Mouse (Mus musculus) heart, postnatal 0 days (tissue): Measurements from ENCODE around the gene Ptprz1. TPM values are rescaled to one million over a fixed set of nuclear protein-coding genes. Genes with fewer than 3 reads are reported as not detected.

Source experiments
- ATAC-seq: fragments of 200-750 bp; cut with Nextera tagmentation; 2 replicates; pipeline ENCODE4 v1.8.0; 2017; ENCODE audit warnings: low read depth, moderate number of reproducible peaks, moderate library complexity; ENCODE audit not compliant: insufficient read depth
- DNase-seq: peaks from one replicate; pipeline ENCODE4 v3.0.0-alpha.2; 2016; ENCODE audit warnings: low spot score
- H3K27ac ChIP-seq: fragments of 300-500 bp; sonication (generic); 2 replicates; pipeline ENCODE4 v1.5.1; 2014; ENCODE audit warnings: low read depth, mild to moderate bottlenecking
- H3K27me3 ChIP-seq: fragments of 300-500 bp; sonication (generic); 2 replicates; pipeline ENCODE4 v1.6.1; 2014; ENCODE audit warnings: low read length, mixed read lengths; ENCODE audit not compliant: control insufficient read depth, insufficient read depth
- H3K36me3 ChIP-seq: fragments of 300-500 bp; sonication (generic); replicated peaks from 2 replicates; pipeline ENCODE4 v1.6.1; 2014; ENCODE audit warnings: low read length, mixed read lengths; ENCODE audit not compliant: control insufficient read depth, insufficient read depth
- H3K4me1 ChIP-seq: fragments of 300-500 bp; sonication (generic); 2 replicates; pipeline ENCODE4 v1.6.1; 2014; ENCODE audit warnings: antibody characterized with exemption; ENCODE audit not compliant: control insufficient read depth, insufficient read depth
- H3K4me2 ChIP-seq: fragments of 300-500 bp; sonication (generic); 2 replicates; pipeline ENCODE4 v1.6.1; 2014; ENCODE audit warnings: low read depth, mild to moderate bottlenecking, low read length, moderate library complexity
- H3K4me3 ChIP-seq: fragments of 300-500 bp; sonication (generic); 2 replicates; pipeline ENCODE4 v1.5.1; 2014; ENCODE audit warnings: low read depth, low read length
- H3K9ac ChIP-seq: fragments of 300-500 bp; sonication (generic); replicated peaks from 2 replicates; pipeline ENCODE4 v1.6.1; 2014; ENCODE audit warnings: low read depth, low read length, mixed read lengths
- H3K9me3 ChIP-seq: fragments of 300-500 bp; sonication (generic); replicated peaks from 2 replicates; pipeline ENCODE4 v1.6.1; 2016; ENCODE audit warnings: low read length; ENCODE audit not compliant: control insufficient read depth
- CTCF ChIP-seq: IDR thresholded peaks from 2 replicates; pipeline ENCODE4 v1.5.1; 2016; ENCODE audit warnings: antibody characterized with exemption, control low read depth, low read depth
- EP300 ChIP-seq: IDR thresholded peaks from 2 replicates; pipeline ENCODE4 v1.6.1; 2016; ENCODE audit warnings: antibody characterized with exemption, low read depth
- whole genome bisulfite sequencing: fragments of 180-500 bp; shearing (Covaris S2); extraction: QIAGEN DNeasy Blood & Tissue Kit; methylation state at CpG from one replicate; pipeline ENCODE4 v1.1.7; 2014; 5-methylcytosine and 5-hydroxymethylcytosine counted together
- polyA plus RNA-seq: library from polyadenylated mRNA; unstranded; fragments of >200 nt; fragmentation: Nextera tagmentation; extraction: Ambion mirVana; gene quantifications from 2 replicates; pipeline ENCODE4 v1.2.1, GENCODE M21; 2015
- total RNA-seq: library from RNA; depleted of rRNA; stranded (reverse); fragments of >200 nt; gene quantifications from 2 replicates; pipeline ENCODE4 v1.2.3, GENCODE M21; 2014; ENCODE audit warnings: low replicate concordance

The Ptprz1 gene
- total and polyA plus RNA-seq, 2 experiments from 2014 or later: 0.55 to 1.8 TPM

DNA sequence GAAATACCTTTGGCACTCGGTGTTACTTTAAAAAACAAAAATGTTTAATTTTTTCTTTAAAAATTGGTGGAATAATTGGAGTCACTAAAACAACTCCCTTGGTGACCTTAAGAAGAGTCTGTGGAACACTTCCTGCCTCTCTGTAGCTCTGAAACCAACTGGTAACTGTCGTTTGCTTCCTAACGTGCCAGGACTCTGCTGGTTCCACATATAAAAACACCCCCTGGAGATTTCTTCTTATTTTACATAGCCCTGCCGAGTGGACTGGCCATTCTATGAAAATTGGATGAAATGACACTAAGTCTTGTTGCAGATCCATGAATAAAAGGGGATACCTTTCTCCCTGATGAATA, 34.6 kb downstream of the Ptprz1 start:
- WGBS: 47% methylated on average over 4 of the region's 4 CpGs

DNA sequence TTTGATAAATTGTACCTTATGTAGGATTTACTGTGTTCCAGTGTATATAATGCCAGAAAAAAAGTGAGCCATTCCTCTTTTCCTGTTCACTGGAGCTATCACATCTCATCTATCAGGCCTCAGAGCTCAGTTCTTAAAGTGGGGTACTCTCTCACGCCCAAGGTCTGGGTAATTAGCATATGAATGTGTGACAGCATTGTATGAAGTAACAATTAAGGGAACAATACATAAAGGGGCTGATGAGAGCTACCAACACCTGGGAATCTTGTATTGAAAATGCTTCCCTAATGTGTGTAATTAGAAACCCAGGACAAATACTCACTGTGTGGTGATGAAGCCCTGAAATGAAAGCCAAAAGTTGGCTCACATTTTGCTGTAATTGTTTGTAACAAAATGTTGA, 47.6 kb downstream of the Ptprz1 start:
- no peak for TF ChIP-seq EP300
- TF ChIP-seq CTCF: no peak
- Histone ChIP-seq H3K27me3 (no peaks in the 10 kb centered on the region), H3K4me2 (no peak overlapping the region), H3K9me3 (no peaks in the 10 kb centered on the region), H3K9ac (no peak overlapping the region), H3K4me3 (no peak overlapping the region), H3K36me3 (no peaks in the 10 kb centered on the region), H3K4me1 (no peaks in the 10 kb centered on the region), H3K27ac (no peak overlapping the region)
- ATAC-seq: no peak
- 28% methylated on average over 1 of the region's 1 CpGs for WGBS
- no peak for DNase-seq

More for the DNA sequence above, 34.6 kb downstream of the Ptprz1 start:
- no peaks in the 10 kb centered on the region for H3K36me3 ChIP-seq
- H3K27ac ChIP-seq: no peak overlapping the region
- no peaks in the 10 kb centered on the region for H3K27me3 ChIP-seq
- DNase-seq (no peak), ATAC-seq (no peak)
- no peak for TF ChIP-seq CTCF
- no peak for TF ChIP-seq EP300
- no peak overlapping the region for H3K9ac ChIP-seq
- H3K4me1 ChIP-seq: no peaks in the 10 kb centered on the region
- no peak overlapping the region for H3K4me3 ChIP-seq
- H3K9me3 ChIP-seq: no peaks in the 10 kb centered on the region
- no peak overlapping the region for H3K4me2 ChIP-seq

DNA sequence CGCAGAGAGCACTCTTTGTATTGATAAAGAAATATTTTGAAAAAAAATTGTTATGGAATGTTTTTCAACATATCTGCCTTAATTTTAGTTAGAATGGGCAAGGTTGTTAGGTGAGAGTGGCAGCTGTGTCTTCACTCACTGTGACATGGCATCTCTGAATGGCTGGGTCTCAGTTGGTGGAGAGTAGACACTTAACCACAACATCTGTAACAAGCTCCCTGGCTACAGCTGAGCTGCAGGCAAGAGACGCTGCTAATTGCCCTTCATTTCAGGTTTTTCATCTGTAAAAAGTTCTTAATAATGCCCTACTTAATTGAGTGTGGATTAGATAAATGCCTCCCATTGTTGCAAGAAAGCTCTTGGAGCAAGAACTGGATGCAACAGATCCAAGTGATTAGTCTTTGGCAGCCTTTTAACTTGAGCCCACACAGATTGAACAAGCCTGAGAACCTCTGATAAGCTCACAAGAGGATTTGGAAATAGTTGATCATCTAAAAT, 57.5 kb downstream of the Ptprz1 start:
- H3K9me3 ChIP-seq: no peaks in the 10 kb centered on the region
- ATAC-seq (no peak), DNase-seq (no peak)
- no peaks in the 10 kb centered on the region for H3K27me3 ChIP-seq
- no peak overlapping the region for H3K4me2 ChIP-seq
- H3K4me3 ChIP-seq: no peak overlapping the region
- H3K4me1 ChIP-seq: no peaks in the 10 kb centered on the region
- H3K9ac ChIP-seq: no peak overlapping the region
- no peaks in the 10 kb centered on the region for H3K36me3 ChIP-seq
- no peak overlapping the region for H3K27ac ChIP-seq
- WGBS: 76% methylated on average over 2 of the region's 2 CpGs
- TF ChIP-seq EP300 (no peak), CTCF (no peak)

DNA sequence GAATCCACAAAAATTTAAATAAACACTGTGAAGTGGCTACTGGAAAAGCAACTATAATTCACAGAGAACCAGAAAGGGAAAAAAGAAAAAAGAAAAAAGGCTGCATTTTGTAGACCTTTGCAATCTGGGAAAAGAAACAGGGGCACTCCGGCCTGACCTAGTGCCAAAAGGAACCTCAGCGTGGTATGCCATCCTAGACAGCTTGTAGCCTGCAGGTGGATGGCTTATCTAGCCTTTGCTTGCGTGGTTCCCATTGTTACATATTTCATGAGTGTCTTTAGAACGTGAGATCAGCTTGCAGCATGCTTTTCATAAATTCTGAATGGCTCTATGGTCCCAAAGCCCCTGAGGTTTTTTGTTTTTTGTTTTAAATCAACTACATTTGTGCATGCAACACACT, 61.8 kb downstream of the Ptprz1 start:
- WGBS: 67% methylated on average over 4 of the region's 4 CpGs
- no peak overlapping the region for H3K4me2 ChIP-seq

DNA sequence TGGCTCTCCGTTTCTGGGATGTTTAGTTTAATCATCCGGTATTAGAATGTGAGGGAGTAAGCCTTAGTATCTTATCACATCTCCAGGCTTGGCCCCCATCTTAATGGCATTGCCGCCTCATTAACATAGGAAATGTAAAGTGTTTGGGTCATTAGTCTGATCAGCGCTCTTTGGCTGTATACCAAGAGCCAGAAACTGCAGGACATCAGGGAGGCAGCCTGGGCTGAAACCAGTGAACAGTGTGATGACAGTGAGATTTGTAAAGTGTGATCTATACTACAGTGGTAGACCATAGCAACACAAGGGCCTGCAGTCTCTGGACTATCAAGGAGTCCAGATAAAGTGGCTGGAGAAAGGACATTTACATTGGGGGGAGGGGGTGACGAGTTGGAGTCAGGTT, 62.2 kb downstream of the Ptprz1 start:
- H3K36me3 ChIP-seq: no peaks in the 10 kb centered on the region
- H3K4me1 ChIP-seq: no peaks in the 10 kb centered on the region
- no peak overlapping the region for H3K4me3 ChIP-seq
- no peak for ATAC-seq
- no peak overlapping the region for H3K27ac ChIP-seq
- TF ChIP-seq CTCF (no peak), EP300 (no peak)
- no peak overlapping the region for H3K9ac ChIP-seq
- no peaks in the 10 kb centered on the region for H3K9me3 ChIP-seq
- no peak for DNase-seq
- H3K27me3 ChIP-seq: no peaks in the 10 kb centered on the region
- 48% methylated on average over 5 of the region's 5 CpGs for WGBS
- H3K4me2 ChIP-seq: no peak overlapping the region

More for the DNA sequence above, 61.8 kb downstream of the Ptprz1 start:
- Histone ChIP-seq H3K36me3 (no peaks in the 10 kb centered on the region), H3K27me3 (no peaks in the 10 kb centered on the region), H3K9me3 (no peaks in the 10 kb centered on the region), H3K27ac (no peak overlapping the region), H3K4me3 (no peak overlapping the region), H3K9ac (no peak overlapping the region), H3K4me1 (no peaks in the 10 kb centered on the region)
- ATAC-seq (no peak), DNase-seq (no peak)
- no peak for TF ChIP-seq CTCF
- no peak for TF ChIP-seq EP300

DNA sequence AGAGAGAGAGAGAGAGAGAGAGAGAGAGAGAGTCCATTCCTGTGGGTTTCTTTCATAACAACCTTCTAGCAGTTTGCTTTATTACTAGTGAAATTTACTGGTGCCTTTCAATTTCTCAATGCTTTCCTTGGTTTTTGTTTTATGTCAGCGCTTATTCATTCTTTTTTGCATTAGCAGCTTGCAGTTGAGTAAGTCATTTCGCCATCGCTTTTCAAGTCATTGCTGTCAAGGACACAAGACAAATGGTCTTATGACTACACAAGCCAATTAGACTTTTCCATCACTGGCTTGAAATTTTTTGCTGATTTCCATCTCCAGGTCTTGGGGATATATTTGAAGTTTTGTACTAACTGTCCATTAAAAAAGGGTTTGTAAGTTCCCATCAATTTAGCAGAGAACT, 68.9 kb downstream of the Ptprz1 start:
- WGBS: 86% methylated on average over 3 of the region's 3 CpGs
- H3K27ac ChIP-seq: no peak overlapping the region
- H3K36me3 ChIP-seq: no peaks in the 10 kb centered on the region
- ATAC-seq: no peak
- no peaks in the 10 kb centered on the region for H3K4me1 ChIP-seq
- H3K9ac ChIP-seq: no peak overlapping the region
- no peaks in the 10 kb centered on the region for H3K27me3 ChIP-seq
- TF ChIP-seq EP300 (no peak), CTCF (no peak)
- no peak overlapping the region for H3K4me2 ChIP-seq
- H3K4me3 ChIP-seq: no peak overlapping the region
- no peaks in the 10 kb centered on the region for H3K9me3 ChIP-seq
- DNase-seq: no peak
